Mouse (Mus musculus) embryonic fibroblast, embryonic 13.5 days (primary cell): ENCODE results near the gene Mtrex.

Experiments used
- CTCF ChIP-seq: IDR thresholded peaks from 2 replicates; pipeline ENCODE4 v1.5.1; 2011; ENCODE audit warnings: mild to moderate bottlenecking, control low read depth, low read length, moderate library complexity, borderline replicate concordance; ENCODE audit not compliant: insufficient read depth
- POLR2A ChIP-seq: IDR thresholded peaks from 2 replicates; pipeline ENCODE4 v1.6.1; 2011; ENCODE audit warnings: low read depth, mild to moderate bottlenecking, control low read depth, low read length, moderate library complexity

DNA sequence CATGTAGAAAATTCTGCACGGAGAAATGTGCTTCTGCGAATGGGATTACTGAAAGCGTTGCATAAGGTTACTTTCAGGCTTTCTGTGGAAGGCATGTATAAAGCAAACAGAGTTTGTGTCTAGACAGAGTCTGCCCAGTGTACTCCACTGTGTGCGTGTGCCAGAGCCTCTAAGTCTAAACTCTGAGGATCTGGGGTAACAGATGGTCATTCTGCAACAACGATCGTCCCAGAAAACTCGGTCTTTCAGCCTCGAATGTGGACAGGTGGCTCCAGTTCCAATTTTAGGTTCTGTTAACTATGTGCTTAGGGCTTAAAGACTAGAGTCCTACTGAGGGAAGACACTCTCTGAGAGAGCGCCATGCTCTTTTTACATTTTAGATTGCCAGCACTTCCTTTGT is 18.1 kb upstream of the Mtrex start:
- TF ChIP-seq CTCF: no peak
- TF ChIP-seq POLR2A: no peak
